Mouse (Mus musculus): ENCODE measurements around the gene Grn. TPM values are rescaled to one million over a fixed set of nuclear protein-coding genes. Genes with fewer than 3 reads are reported as not detected.

Gene Grn
- polyA plus RNA-seq, 2 experiments, result 28.9 to 34.1 TPM

DNA sequence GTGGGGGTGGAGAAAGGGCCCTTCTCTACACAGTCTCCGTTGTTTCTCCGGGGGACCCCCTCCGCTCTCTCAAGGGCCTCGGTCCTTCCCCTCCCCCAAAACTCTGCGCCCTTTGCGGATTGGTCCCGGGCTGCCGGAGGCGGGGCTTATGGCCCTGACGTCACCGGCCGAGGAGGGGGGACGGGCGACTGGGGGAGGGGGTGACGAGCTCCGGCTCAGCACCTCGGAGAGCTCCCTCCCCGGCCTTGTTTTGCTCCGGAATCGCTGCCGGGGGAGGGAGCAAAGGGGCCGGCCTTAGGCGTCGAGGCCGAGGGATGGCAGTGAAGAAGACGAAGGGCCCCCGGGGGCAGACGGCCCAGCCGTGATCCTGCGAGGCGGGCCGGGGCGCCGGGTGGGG lies 36.9 kb upstream of the Grn start, which contains the start of gene Rundc3a:
Gene Rundc3a, plus strand, starts transcription at position 166 of the 397 bp plus-strand sequence.
- WGBS (ENCODE audit: insufficient replicate concordance), result under 1% methylated on average over 34 of the region's 34 CpGs
- H3K27me3 ChIP-seq (ENCODE audit: control insufficient read depth, insufficient read depth, low read length), result peaks cover 71% of the 10 kb centered on the region

DNA sequence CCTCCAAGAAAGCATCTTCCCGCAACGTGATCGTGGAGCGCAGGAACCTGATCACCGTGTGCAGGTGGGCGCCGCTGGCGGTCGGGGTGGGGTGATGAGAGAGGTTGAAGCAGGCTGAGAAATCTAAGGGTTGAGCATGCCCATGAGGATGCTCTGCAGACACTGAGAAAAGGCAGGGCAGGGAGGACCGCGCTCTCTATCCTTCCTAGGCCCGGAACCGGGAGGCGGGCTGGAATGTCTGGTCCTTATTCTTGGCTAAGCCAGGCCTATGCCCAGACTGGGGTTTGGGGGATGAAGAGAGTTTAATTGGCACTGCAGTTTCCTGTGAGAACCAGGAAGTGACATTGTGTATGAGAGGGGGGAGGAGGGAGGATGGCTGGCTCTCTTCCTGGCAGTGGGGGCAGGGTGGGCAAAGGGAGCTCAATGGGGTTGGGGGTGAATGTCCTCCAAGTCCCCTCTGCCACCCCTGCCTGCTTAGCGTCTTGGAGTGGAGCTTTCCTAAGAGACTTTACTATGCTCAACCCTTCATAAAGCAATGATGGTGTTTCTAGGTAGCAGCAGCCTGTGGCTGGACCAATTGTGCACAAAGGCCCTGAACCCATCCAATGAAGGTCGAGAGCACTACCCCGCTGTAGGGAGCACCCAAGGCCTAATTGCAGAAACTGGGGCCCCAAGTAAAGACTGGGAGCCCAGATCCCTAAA lies 36.2 kb upstream of the Grn start:
- Histone ChIP-seq H3K4me1 (replicated peaks; ENCODE audit: control insufficient read depth in 2 of 2, insufficient read depth in 2 of 2, low read length in 1 of 2) (peaks cover 6 to 12% of the 10 kb centered on the region in 2 experiments; a peak in 3 of 4 replicates), H3K4me3 (ENCODE audit: insufficient read depth in 1 of 2, low read depth in 2 of 2, low read length in 2 of 2) (peak overlapping the region in 1 of 2 experiments; percentile 35; a peak in 2 of 4 replicates), H3K27ac (no peak overlapping the region), H3K9ac (replicated peaks) (no peak overlapping the region), H3K9me3 (ENCODE audit: control insufficient read depth, low read length) (no peaks in the 10 kb centered on the region), H3K27me3 (ENCODE audit: control insufficient read depth, insufficient read depth, low read length) (peaks cover 77% of the 10 kb centered on the region), H3K4me2 (ENCODE audit: low read depth) (peak overlapping the region; percentile 61), H3K36me3 (replicated peaks; ENCODE audit: control insufficient read depth, insufficient read depth, low read depth) (no peaks in the 10 kb centered on the region)
- DNase-seq (ENCODE audit: low read depth in 3 of 3, low spot score in 3 of 3) (no peak), ATAC-seq (ENCODE audit: insufficient read depth) (no peak)
- 7% methylated on average over 17 of the region's 17 CpGs for WGBS (ENCODE audit: insufficient replicate concordance)
- TF ChIP-seq EP300 (IDR thresholded peaks at IDR 0.05; ENCODE audit: low read depth) (no peak), CTCF (IDR thresholded peaks at IDR 0.05; ENCODE audit: low read depth) (no peak)

More for the DNA sequence above, 36.9 kb upstream of the Grn start, which contains the start of gene Rundc3a:
- TF ChIP-seq EP300 (IDR thresholded peaks at IDR 0.05; ENCODE audit: low read depth) (no peak), CTCF (IDR thresholded peaks at IDR 0.05; ENCODE audit: low read depth) (no peak)
- Histone ChIP-seq H3K4me1 (replicated peaks; ENCODE audit: control insufficient read depth in 2 of 2, insufficient read depth in 2 of 2, low read length in 1 of 2) (peaks cover 6 to 12% of the 10 kb centered on the region in 2 experiments; a peak in 3 of 4 replicates), H3K4me3 (ENCODE audit: insufficient read depth in 1 of 2, low read depth in 2 of 2, low read length in 2 of 2) (peak within 1 kb of the TSS; percentile 33 to 35), H3K9me3 (ENCODE audit: control insufficient read depth, low read length) (no peaks in the 10 kb centered on the region), H3K36me3 (replicated peaks; ENCODE audit: control insufficient read depth, insufficient read depth, low read depth) (no peaks in the 10 kb centered on the region), H3K27ac (no peak within 1 kb of the TSS), H3K4me2 (ENCODE audit: low read depth) (peak within 1 kb of the TSS; percentile 61), H3K9ac (replicated peaks) (peak within 1 kb of the TSS; percentile 10)
- no peak for DNase-seq (ENCODE audit: low read depth in 3 of 3, low spot score in 3 of 3)
- peak; percentile 54 for ATAC-seq (ENCODE audit: insufficient read depth)

DNA sequence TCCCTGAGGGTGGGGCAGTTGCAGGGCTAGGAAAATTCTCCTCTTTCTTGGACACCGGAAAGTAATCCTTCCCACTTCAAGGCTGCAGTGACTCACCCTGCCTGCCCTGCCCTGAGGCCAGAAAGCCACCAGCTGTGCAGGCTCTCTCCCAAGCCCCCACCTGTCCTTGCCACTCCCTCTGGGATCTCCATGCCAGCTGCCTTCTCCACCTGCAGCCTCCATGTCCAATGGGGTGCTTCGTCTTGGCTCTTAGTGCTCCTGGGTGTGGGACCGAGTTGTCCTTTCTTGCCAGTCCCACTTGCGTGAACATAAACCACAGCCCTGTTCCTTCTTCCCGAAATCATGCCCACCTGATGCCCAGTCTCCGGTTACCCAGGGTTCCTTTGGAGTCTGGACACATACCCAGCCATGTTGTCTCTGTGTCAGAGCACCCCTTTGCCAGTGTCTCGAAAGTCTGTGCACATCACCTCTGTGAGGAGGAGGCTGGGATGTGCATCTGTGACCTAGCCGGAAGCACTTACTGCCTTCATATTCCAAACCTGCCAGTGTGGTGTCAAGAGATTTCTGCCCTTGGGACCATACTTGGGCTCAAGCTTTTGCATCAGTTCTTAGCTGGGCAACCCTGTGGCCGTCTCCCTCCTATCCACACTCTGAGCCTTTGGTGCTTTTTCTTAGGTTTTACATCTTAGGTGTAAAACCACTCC lies 35.5 kb upstream of the Grn start:
- Histone ChIP-seq H3K36me3 (replicated peaks; ENCODE audit: control insufficient read depth, insufficient read depth, low read depth) (no peaks in the 10 kb centered on the region), H3K4me1 (replicated peaks; ENCODE audit: control insufficient read depth in 2 of 2, insufficient read depth in 2 of 2, low read length in 1 of 2) (peaks cover 6 to 12% of the 10 kb centered on the region in 2 experiments; a peak in 3 of 4 replicates), H3K4me3 (ENCODE audit: insufficient read depth in 1 of 2, low read depth in 2 of 2, low read length in 2 of 2) (no peak overlapping the region), H3K9me3 (ENCODE audit: control insufficient read depth, low read length) (no peaks in the 10 kb centered on the region), H3K27ac (no peak overlapping the region), H3K27me3 (ENCODE audit: control insufficient read depth, insufficient read depth, low read length) (peaks cover 84% of the 10 kb centered on the region), H3K9ac (replicated peaks) (no peak overlapping the region), H3K4me2 (ENCODE audit: low read depth) (no peak overlapping the region)
- TF ChIP-seq EP300 (IDR thresholded peaks at IDR 0.05; ENCODE audit: low read depth) (no peak), CTCF (IDR thresholded peaks at IDR 0.05; ENCODE audit: low read depth) (no peak)
- DNase-seq (ENCODE audit: low read depth in 3 of 3, low spot score in 3 of 3) (no peak), ATAC-seq (ENCODE audit: insufficient read depth) (no peak)
- WGBS (ENCODE audit: insufficient replicate concordance), result 73% methylated on average over 9 of the region's 9 CpGs

DNA sequence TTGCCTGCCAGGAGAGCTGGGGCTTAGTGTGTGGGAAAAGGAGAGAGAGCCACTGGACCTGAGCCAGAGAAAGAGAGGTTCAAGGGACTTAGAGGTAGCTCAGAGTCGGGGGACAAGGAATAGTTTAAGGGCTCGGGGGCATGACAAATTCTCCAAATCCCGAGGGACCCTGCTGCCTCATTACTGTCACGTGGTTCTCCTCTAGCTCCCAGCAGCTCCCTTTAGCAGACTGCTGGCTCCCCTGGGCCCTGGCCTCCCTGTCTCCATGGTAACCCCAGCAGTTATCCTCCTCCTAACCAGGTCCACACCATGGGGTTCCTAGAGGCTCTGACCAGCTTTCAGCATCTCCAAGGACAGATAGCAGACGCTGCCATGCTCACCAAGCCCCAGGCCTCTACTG lies 34.9 kb upstream of the Grn start:
- no peak overlapping the region for H3K27ac ChIP-seq
- 19% methylated on average over 5 of the region's 5 CpGs for WGBS (ENCODE audit: insufficient replicate concordance)
- peaks cover 91% of the 10 kb centered on the region for H3K27me3 ChIP-seq (ENCODE audit: control insufficient read depth, insufficient read depth, low read length)
- no peak overlapping the region for H3K9ac ChIP-seq (replicated peaks)
- no peaks in the 10 kb centered on the region for H3K36me3 ChIP-seq (replicated peaks; ENCODE audit: control insufficient read depth, insufficient read depth, low read depth)
- H3K4me3 ChIP-seq (ENCODE audit: insufficient read depth in 1 of 2, low read depth in 2 of 2, low read length in 2 of 2), result no peak overlapping the region
- no peaks in the 10 kb centered on the region for H3K9me3 ChIP-seq (ENCODE audit: control insufficient read depth, low read length)
- TF ChIP-seq CTCF (IDR thresholded peaks at IDR 0.05; ENCODE audit: low read depth) (no peak), EP300 (IDR thresholded peaks at IDR 0.05; ENCODE audit: low read depth) (no peak)
- no peak for ATAC-seq (ENCODE audit: insufficient read depth)
- no peak for DNase-seq (ENCODE audit: low read depth in 3 of 3, low spot score in 3 of 3)
- peaks cover 6 to 12% of the 10 kb centered on the region in 2 experiments; a peak in 3 of 4 replicates for H3K4me1 ChIP-seq (replicated peaks; ENCODE audit: control insufficient read depth in 2 of 2, insufficient read depth in 2 of 2, low read length in 1 of 2)
- H3K4me2 ChIP-seq (ENCODE audit: low read depth), result no peak overlapping the region

DNA sequence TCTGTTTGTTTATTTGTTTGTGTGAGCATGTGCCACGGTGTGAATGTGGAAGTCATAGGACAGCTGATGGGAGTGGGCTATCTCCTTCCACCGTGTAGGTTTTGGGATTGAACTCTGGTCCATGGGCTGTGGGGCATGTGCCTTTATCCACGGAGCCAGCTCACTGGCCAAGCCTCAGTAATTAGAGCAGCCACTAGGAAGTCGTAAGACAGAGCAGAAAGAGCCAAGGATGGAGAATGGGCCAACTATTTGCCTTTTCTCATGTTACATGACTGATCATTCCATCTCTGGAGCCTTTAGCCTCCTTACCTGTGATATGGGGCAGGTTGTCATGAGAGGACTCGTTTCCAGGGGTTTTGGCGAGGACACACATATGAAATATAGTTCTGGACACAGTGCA lies 33.9 kb upstream of the Grn start:
- Histone ChIP-seq H3K27me3 (ENCODE audit: control insufficient read depth, insufficient read depth, low read length) (peaks cover 91% of the 10 kb centered on the region), H3K4me1 (replicated peaks; ENCODE audit: control insufficient read depth in 2 of 2, insufficient read depth in 2 of 2, low read length in 1 of 2) (peaks cover 8 to 12% of the 10 kb centered on the region in 2 experiments; a peak in 3 of 4 replicates), H3K9ac (replicated peaks) (no peak overlapping the region), H3K4me3 (ENCODE audit: insufficient read depth in 1 of 2, low read depth in 2 of 2, low read length in 2 of 2) (no peak overlapping the region), H3K27ac (no peak overlapping the region), H3K9me3 (ENCODE audit: control insufficient read depth, low read length) (no peaks in the 10 kb centered on the region), H3K36me3 (replicated peaks; ENCODE audit: control insufficient read depth, insufficient read depth, low read depth) (no peaks in the 10 kb centered on the region), H3K4me2 (ENCODE audit: low read depth) (no peak overlapping the region)
- WGBS (ENCODE audit: insufficient replicate concordance), result 44% methylated on average over 6 of the region's 6 CpGs
- ATAC-seq (ENCODE audit: insufficient read depth), result no peak
- no peak for TF ChIP-seq CTCF (IDR thresholded peaks at IDR 0.05; ENCODE audit: low read depth)
- TF ChIP-seq EP300 (IDR thresholded peaks at IDR 0.05; ENCODE audit: low read depth), result no peak
- no peak for DNase-seq (ENCODE audit: low read depth in 3 of 3, low spot score in 3 of 3)
